Mouse (Mus musculus) myocyte (in vitro differentiated cells): Measurements from ENCODE around the gene E4f1.
A peak's percentile ranks its signal among the peaks of the same experiment; 100 is the strongest.

Source experiments
- CEBPB ChIP-seq: IDR thresholded peaks from 2 replicates; pipeline ENCODE4 v1.6.1; 2011; ENCODE audit warnings: mild to moderate bottlenecking, moderate library complexity; ENCODE audit not compliant: poor library complexity, insufficient read depth, severe bottlenecking
- E2F4 ChIP-seq: IDR thresholded peaks from one replicate; pipeline ENCODE4 v1.6.1; 2011; ENCODE audit warnings: mild to moderate bottlenecking, control low read depth, moderate library complexity; ENCODE audit not compliant: insufficient read depth
- MAX ChIP-seq: IDR thresholded peaks from one replicate; pipeline ENCODE4 v1.6.1; 2011; ENCODE audit warnings: low read depth, mild to moderate bottlenecking, control low read depth
- MYOD1 ChIP-seq, 3 experiments: IDR thresholded peaks; one replicate each; pipeline ENCODE4 v1.6.1; 2011; ENCODE audit warnings: control low read depth in 2 of 3, low read depth in 2 of 3, mild to moderate bottlenecking in 2 of 3, moderate library complexity in 1 of 3; ENCODE audit not compliant: insufficient read length in 2 of 3, control insufficient read depth in 1 of 3
- MYOG ChIP-seq, 3 experiments: IDR thresholded peaks; one replicate each; pipeline ENCODE4 v1.6.1; 2011; ENCODE audit warnings: control low read depth in 2 of 3, low read depth in 2 of 3, mild to moderate bottlenecking in 2 of 3; ENCODE audit not compliant: insufficient read length in 2 of 3, control insufficient read depth in 1 of 3, insufficient read depth in 1 of 3
- POLR2A ChIP-seq: IDR thresholded peaks from one replicate; pipeline ENCODE4 v1.6.1; 2011; ENCODE audit warnings: low read depth, mild to moderate bottlenecking, control low read depth, moderate library complexity; ENCODE audit not compliant: insufficient read length
- POLR2AphosphoS2 ChIP-seq: IDR thresholded peaks from one replicate; pipeline ENCODE4 v1.6.1; 2011; ENCODE audit warnings: low read depth, control low read depth; ENCODE audit not compliant: insufficient read length
- TCF12 ChIP-seq: IDR thresholded peaks from one replicate; pipeline ENCODE4 v1.6.1; 2011; ENCODE audit warnings: mild to moderate bottlenecking, control low read depth; ENCODE audit not compliant: poor library complexity, insufficient read depth, severe bottlenecking
- TCF3 ChIP-seq: IDR thresholded peaks from one replicate; pipeline ENCODE4 v1.6.1; 2011; ENCODE audit warnings: low read depth, control low read depth; ENCODE audit not compliant: insufficient read length
- USF1 ChIP-seq: IDR thresholded peaks from one replicate; pipeline ENCODE4 v1.6.1; 2011; ENCODE audit warnings: low read depth, mild to moderate bottlenecking, control low read depth, moderate library complexity

DNA sequence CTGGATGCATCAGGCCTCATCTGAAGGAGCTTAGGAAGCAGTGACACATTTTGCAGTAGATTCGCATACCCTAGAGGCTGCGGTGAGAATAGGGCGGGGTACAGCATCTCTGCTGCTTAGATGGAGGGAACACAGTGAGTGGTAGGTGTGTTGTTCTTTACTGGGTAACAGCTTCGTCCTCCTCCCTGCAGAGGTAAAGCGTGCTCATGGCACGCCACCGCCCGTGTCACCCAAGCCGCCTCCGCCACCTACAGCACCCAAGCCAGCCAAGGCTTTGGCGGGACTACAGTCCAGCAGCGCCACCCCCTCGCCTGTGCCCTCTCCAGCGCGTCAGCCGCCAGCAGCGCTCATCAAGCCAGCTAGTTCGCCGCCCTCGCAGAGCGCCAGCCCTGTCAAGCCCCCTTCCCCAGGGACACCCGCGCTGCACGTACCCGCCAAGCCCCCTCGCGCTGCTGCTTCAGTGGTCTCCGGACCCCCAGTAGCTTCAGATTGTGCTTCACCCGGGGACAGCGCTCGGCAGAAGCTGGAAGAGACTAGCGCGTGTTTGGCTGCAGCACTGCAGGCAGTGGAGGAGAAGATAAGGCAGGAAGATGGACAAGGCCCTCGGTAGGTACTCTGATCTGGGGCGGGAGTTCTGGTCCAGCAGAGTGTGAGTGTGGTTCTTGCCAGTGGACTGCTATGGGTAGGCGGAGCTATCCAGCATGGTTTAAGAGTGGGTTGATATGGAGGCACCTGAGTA lies 36.4 kb upstream of the E4f1 start:
- TF ChIP-seq TCF3 (no peak), USF1 (no peak), TCF12 (no peak), MAX (no peak), E2F4 (no peak), POLR2A (no peak), POLR2AphosphoS2 (peak; percentile 26), CEBPB (no peak), MYOD1 (IDR thresholded peaks at IDR 0.05; ENCODE audit: control insufficient read depth in 1 of 3, insufficient read length in 2 of 3, low read depth in 2 of 3) (no peak), MYOG (IDR thresholded peaks at IDR 0.05; ENCODE audit: control insufficient read depth in 1 of 3, insufficient read depth in 1 of 3, insufficient read length in 2 of 3, low read depth in 2 of 3) (no peak)
